Mouse (Mus musculus): ENCODE measurements around the gene Pdss2. TPM values are rescaled to one million over a fixed set of nuclear protein-coding genes. Genes with fewer than 3 reads are reported as not detected.

Gene Pdss2
- total RNA-seq, 4 experiments from 2014 or later, result 18.5 to 23.3 (median 20.1) TPM

DNA sequence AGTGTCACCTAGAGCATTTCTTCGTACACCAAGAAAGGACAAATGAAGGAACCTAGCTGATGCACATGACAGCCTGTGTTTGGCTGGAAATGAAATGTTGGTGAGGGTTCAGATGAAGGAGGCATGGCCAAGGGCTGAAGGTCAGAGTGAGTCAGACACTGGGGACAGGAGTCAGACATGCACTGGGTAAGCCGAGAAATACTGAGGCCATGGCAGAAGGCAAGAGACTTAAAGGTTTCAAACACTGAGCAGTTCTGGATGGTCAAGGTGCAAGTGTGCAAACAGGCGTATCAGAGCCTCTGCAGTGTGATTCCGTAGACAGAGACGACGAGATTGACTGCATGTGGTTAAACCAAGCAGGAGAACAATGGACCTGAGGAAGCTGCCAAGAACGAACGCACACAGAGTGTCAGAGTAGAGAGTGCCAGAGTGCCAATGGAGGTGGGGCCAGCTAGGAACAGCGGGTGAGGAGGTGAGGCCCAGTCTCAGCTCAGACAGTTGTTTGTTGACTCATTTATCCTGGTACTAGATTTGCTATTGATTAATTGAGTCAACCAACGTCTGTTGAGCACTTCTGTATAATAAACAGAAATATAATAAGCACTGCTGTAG is 89.6 kb downstream of the Pdss2 start:
- no peak for DNase-seq (ENCODE audit: low spot score in 2 of 2)

DNA sequence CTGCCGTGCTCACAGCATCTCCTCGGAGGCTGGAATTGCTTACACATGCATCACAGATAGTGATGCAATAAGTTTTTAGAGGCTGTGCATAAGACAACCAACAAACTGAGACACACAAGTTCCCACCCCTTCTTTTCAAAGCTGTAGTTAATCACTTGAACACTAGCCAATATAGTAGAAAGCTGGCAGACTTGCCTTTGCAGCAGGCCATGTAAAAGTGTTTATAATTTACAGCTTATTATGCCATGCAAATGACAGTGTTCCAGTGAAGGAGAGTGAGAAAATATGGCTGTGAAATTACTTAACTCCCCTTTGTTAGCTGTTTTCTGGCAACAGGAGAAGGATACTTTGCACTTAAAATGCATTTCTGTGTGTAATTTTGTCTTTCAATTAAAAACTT is 90.9 kb downstream of the Pdss2 start:
- no peak for DNase-seq (ENCODE audit: low spot score in 2 of 2)

DNA sequence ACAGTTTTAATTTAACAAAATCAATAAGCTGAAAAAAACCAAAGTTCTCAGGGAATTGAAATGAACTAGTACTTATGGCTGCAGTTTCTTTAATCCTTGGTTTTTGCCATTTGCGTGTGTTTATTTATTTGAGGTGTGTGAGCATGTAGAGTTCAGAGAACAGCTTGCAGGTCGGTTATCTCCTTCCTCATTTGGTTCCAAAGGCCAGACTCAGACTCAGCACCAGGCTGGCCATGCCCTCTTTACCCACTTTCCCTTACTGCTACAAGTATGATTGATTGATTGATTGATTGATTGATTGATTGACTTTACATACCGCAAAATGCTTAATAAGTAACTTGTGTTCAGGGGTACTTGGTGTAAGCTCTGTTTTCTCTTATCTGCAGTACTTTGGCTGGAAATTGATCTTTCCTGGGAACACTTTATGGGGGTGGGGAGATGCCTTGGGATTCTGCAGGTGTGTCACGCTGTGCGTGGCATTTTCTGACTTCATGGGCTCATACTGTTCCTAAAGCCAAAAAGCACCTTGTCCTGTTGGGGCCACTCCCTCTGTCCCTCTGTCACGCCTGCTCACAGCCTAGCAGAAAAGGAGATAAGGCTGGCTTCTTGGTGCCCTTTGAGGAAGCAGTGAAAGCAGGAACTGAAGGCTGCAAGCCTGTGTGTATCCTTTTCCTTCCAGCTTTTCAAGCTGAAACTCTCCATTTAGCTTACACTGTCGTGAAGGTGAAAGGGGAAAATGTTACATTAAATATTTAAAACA is 91.6 kb downstream of the Pdss2 start:
- DNase-seq (ENCODE audit: low spot score in 2 of 2), result no peak

DNA sequence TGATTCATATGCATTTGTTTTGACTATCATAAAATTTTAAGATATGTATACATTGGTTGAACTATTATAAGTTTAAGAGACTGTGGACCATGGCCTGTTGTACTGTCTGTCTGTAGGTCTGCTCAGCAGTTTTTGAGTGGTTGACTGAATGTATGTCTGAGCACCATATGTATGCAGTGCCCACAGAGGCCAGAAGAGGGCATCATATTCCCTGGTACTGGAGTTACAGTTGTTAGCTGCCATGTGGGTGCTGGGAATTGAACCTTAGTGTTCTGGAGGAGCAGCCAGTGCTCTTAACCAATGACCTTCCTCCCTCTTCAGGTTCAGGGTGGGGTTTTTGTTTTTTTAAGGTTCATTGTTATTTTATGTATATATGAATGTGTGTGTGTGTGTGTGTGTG is 93.9 kb downstream of the Pdss2 start:
- DNase-seq (ENCODE audit: low spot score in 2 of 2), result no peak

DNA sequence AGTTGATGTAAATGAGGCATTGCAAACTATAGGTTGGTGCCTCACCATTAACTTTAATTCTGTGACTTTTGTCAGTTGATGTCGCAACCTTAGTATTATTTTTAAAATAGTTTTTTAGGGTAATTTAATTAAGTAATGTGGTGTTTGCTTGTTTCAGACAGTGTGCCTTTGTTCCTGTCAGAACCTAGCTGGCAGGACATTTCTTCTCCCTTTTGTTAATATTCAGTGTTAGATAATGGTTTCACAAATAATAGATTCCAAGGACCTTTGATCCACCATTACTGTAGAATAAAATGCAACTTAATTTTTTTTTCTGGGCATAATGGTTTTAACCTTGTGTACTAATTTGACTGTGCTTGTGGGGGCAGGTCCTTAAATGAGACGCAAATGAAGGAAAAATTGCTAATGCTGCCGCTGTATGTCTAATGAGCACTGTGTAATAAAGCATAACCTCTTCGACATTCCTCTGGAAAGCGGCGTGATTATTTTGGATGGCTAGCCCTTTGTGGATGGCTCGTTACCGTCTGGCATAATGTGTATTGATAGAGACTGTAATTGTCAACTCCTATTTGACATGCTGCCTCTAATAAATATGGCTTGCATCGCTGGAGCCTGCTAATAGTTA is 96.2 kb downstream of the Pdss2 start:
- DNase-seq (ENCODE audit: low spot score in 2 of 2), result no peak

- DNase-seq (ENCODE audit: low spot score in 2 of 2), result no peak
Measured at GRCm38 (mm10) chr10:43321019-43321418, 99.7 kb downstream of the Pdss2 start.

- no peak for DNase-seq (ENCODE audit: low spot score in 2 of 2)
Measured at GRCm38 (mm10) chr10:43322446-43323178, 101.3 kb downstream of the Pdss2 start.

GRCm38 (mm10) chr10:43323386-43323785 is 102.1 kb downstream of the Pdss2 start:
- DNase-seq (ENCODE audit: low spot score in 2 of 2), result no peak

DNA sequence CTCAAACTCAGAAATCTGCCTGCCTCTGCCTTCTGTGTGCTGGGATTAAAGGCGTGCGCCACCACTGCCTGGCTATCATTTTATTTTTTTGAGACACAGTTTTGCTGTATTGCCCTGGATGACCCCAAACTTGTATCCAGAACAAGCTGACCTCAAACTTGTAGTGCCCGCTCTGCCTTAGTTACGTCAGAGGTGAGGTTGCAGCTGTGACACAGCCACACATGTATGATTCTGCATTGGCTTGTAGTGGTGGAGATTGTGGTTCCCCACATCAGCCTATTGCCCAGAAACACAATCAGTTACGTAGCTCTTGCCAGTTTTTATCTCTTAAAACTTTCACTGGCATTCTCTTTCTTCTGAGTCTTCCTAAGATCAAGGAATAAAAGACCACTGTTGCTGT is 108.5 kb downstream of the Pdss2 start:
- no peak for DNase-seq (ENCODE audit: low spot score in 2 of 2)

DNA sequence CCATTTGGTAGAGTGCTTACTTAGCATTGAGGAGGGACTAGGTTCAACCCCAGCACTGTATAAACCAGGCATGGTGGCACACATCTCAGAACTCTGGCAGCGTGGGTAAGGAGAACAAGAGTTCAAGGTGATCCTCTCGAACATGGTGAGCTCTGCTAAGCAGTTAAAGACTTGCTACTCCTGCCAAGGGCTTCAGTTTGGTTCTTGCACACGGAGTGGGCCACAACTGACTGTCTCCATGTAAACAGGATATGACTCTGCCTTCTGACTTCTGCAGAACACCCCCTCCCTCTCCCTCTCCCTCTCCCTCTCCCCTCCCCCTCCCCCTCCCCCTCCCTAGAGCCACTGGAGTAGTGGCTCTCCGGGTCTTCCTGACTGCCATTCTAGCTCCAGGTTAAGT is 109.4 kb downstream of the Pdss2 start:
- no peak for DNase-seq (ENCODE audit: low spot score in 2 of 2)

- no peak for DNase-seq (ENCODE audit: low spot score in 2 of 2)
Measured at GRCm38 (mm10) chr10:43331931-43332701, 110.8 kb downstream of the Pdss2 start.

GRCm38 (mm10) chr10:43335874-43336273 is 114.6 kb downstream of the Pdss2 start:
- no peak for DNase-seq (ENCODE audit: low spot score in 2 of 2)

GRCm38 (mm10) chr10:43337110-43337509 is 115.8 kb downstream of the Pdss2 start:
- DNase-seq (ENCODE audit: low spot score in 2 of 2), result no peak

- no peak for DNase-seq (ENCODE audit: low spot score in 2 of 2)
Measured at GRCm38 (mm10) chr10:43339811-43340210, 118.5 kb downstream of the Pdss2 start.

DNA sequence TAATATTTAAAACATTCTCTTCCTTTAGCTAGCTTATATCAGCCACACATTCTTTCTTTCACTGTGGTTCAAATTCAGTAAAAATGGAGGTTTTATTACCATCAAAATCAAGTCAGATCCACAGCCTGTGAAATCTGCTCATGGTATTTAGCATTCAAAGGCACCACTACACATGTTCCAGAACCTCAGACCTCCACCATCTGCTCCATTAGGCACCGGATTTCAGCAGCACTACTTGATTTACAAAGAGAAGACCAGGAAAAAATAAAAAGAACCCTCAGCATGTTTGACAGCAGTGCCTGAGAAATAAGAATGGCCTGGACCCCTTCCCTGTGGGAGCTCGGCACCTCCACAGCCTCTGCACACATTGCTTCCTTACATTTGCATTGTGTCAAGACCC is 128.4 kb downstream of the Pdss2 start:
- no peak for DNase-seq (ENCODE audit: low spot score in 2 of 2)

GRCm38 (mm10) chr10:43357884-43358283 is 136.6 kb downstream of the Pdss2 start:
- no peak for DNase-seq (ENCODE audit: low spot score in 2 of 2)

GRCm38 (mm10) chr10:43362947-43363346 is 141.7 kb downstream of the Pdss2 start:
- DNase-seq (ENCODE audit: low spot score in 2 of 2), result no peak

DNA sequence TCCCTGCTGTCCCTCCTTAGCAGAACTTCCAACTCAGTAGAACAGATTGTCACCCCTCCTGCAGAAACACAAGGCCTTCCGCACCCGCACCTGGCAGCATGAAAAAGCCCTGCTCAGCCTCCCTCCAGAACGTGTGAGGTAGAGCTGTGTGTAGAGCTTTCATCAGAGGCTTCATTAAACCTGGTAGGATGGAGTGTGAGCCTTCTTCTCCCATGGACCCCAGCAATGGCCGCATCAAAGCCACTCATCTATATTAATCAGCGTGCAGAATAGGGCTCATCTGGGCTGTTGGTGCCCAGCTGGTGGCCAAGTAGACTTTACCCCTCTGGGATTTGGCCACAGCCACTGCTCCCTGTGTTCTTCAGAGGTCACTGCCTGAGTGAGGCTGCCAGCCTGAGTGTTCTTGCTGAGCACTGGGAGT is 142.2 kb downstream of the Pdss2 start:
- DNase-seq (ENCODE audit: low spot score in 2 of 2), result no peak

GRCm38 (mm10) chr10:43365909-43366308 is 144.6 kb downstream of the Pdss2 start:
- DNase-seq (ENCODE audit: low spot score in 2 of 2), result no peak

DNA sequence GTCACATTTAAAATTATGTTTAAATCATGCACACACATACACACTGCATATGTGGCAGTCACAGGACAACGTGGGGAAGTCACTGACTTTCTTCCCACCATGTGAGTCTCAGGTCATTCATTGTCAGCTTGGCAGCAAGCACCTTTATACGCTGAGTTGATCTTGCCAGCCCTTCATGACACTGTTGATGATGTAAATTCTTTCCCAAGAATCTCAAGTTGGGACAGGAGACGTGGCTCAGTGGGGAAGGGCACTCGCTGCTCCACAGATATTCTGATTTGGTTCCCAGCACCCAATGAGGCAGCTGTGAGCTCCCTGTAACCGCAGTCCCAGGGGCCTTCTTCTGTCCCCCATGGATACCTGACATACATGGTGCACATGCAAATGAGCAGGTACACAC is 147.3 kb downstream of the Pdss2 start:
- DNase-seq (ENCODE audit: low spot score in 2 of 2), result no peak

GRCm38 (mm10) chr10:43372315-43372714 is 151.0 kb downstream of the Pdss2 start:
- DNase-seq (ENCODE audit: low spot score in 2 of 2), result peak; percentile 38 to 67

Measured in gastrocnemius, adult 8-10 months (tissue).